Mouse (Mus musculus) thymus, postnatal 10 days (tissue): ENCODE data around the gene Rbpms2.
"Not testable (repeated sequence)": the region's sequence is repeated elsewhere in the genome, so short reads cannot be mapped to it uniquely, and the experiment has no call there.

Experiments
- DNase-seq, 2 experiments: peaks; one replicate each; pipeline ENCODE4 v3.0.0; 2021; ENCODE audit warnings: low spot score in 2 of 2

The Rbpms2 gene

GRCm38 (mm10) chr9:65619311-65619710 lies 10.1 kb upstream of the Rbpms2 start:
- DNase-seq, result no peak

- DNase-seq, result peak; percentile 15 to 25
Observed at GRCm38 (mm10) chr9:65621196-65621595, 8.3 kb upstream of the Rbpms2 start.

GRCm38 (mm10) chr9:65621666-65622065 lies 7.8 kb upstream of the Rbpms2 start:
- DNase-seq, result peak in 1 of 2 experiments; percentile 5

- no peak for DNase-seq
Observed at GRCm38 (mm10) chr9:65622826-65623225, 6.6 kb upstream of the Rbpms2 start.

- DNase-seq, result no peak
Observed at GRCm38 (mm10) chr9:65624266-65624665, 5.2 kb upstream of the Rbpms2 start.

- DNase-seq, result peak; percentile 23 to 44
Observed at GRCm38 (mm10) chr9:65629767-65630630, 551 bp downstream of the Rbpms2 start.

GRCm38 (mm10) chr9:65630631-65631353 lies 1.3 kb downstream of the Rbpms2 start:
- peak; percentile 15 to 30 for DNase-seq

GRCm38 (mm10) chr9:65631354-65632021 lies 2.0 kb downstream of the Rbpms2 start:
- no peak for DNase-seq

- DNase-seq, result no peak
Observed at GRCm38 (mm10) chr9:65635766-65636165, 6.3 kb downstream of the Rbpms2 start.

- no peak for DNase-seq
Observed at GRCm38 (mm10) chr9:65636926-65637325, 7.5 kb downstream of the Rbpms2 start.

- no peak for DNase-seq
Observed at GRCm38 (mm10) chr9:65639065-65639464, 9.6 kb downstream of the Rbpms2 start.

GRCm38 (mm10) chr9:65640838-65641410 lies 11.5 kb downstream of the Rbpms2 start:
- DNase-seq, result no peak

- DNase-seq, result no peak
Observed at GRCm38 (mm10) chr9:65641446-65642052, 12.1 kb downstream of the Rbpms2 start.

- DNase-seq, result no peak
Observed at GRCm38 (mm10) chr9:65642546-65642945, 13.1 kb downstream of the Rbpms2 start.

- DNase-seq, result no peak
Observed at GRCm38 (mm10) chr9:65644960-65645359, 15.5 kb downstream of the Rbpms2 start.

GRCm38 (mm10) chr9:65645984-65646383 lies 16.5 kb downstream of the Rbpms2 start:
- no peak for DNase-seq

GRCm38 (mm10) chr9:65646782-65647181 lies 17.3 kb downstream of the Rbpms2 start:
- no peak for DNase-seq

- DNase-seq, result no peak
Observed at GRCm38 (mm10) chr9:65648730-65649129, 19.3 kb downstream of the Rbpms2 start.

GRCm38 (mm10) chr9:65649997-65650396 lies 20.5 kb downstream of the Rbpms2 start:
- DNase-seq, result no peak

GRCm38 (mm10) chr9:65651957-65652356 lies 22.5 kb downstream of the Rbpms2 start:
- DNase-seq, result not testable (repeated sequence)

- no peak for DNase-seq
Observed at GRCm38 (mm10) chr9:65653741-65654140, 24.3 kb downstream of the Rbpms2 start.
